Mouse (Mus musculus) midbrain, embryonic 15.5 days (tissue): ENCODE results near the gene Efhc1. TPM values are rescaled to one million over a fixed set of nuclear protein-coding genes. Genes with fewer than 3 reads are reported as not detected.

Source experiments
- ATAC-seq: fragments of 200-750 bp; cut with Nextera tagmentation; replicated peaks from 2 replicates; pipeline ENCODE4 v1.8.0; 2017; ENCODE audit warnings: moderate TSS enrichment
- H3K27ac ChIP-seq: fragments of 300-500 bp; sonication (generic); 2 replicates; pipeline ENCODE4 v1.5.1; 2015; ENCODE audit warnings: mild to moderate bottlenecking, inconsistent platforms
- H3K27me3 ChIP-seq: fragments of 300-500 bp; sonication (generic); replicated peaks from 2 replicates; pipeline ENCODE4 v1.6.1; 2015; ENCODE audit warnings: inconsistent platforms
- H3K36me3 ChIP-seq: fragments of 300-500 bp; sonication (generic); replicated peaks from 2 replicates; pipeline ENCODE4 v1.6.1; 2015; ENCODE audit warnings: inconsistent platforms
- H3K4me1 ChIP-seq: fragments of 300-500 bp; sonication (generic); 2 replicates; pipeline ENCODE4 v1.6.1; 2015; ENCODE audit warnings: inconsistent platforms
- H3K4me2 ChIP-seq: fragments of 300-500 bp; sonication (generic); 2 replicates; pipeline ENCODE4 v1.6.1; 2015; ENCODE audit warnings: inconsistent platforms, mild to moderate bottlenecking, moderate library complexity
- H3K4me3 ChIP-seq: fragments of 300-500 bp; sonication (generic); 2 replicates; pipeline ENCODE4 v1.5.1; 2015; ENCODE audit warnings: mild to moderate bottlenecking, inconsistent platforms
- H3K9ac ChIP-seq: fragments of 300-500 bp; sonication (generic); 2 replicates; pipeline ENCODE4 v1.6.1; 2015; ENCODE audit warnings: mild to moderate bottlenecking, inconsistent platforms
- H3K9me3 ChIP-seq: fragments of 300-500 bp; sonication (generic); 2 replicates; pipeline ENCODE4 v1.6.1; 2016; ENCODE audit warnings: inconsistent platforms
- WGBS: fragments of 180-500 bp; shearing (Covaris S2); methylation state at CpG from one replicate; pipeline ENCODE4 v1.1.7; 2015; ENCODE audit warnings: mixed read lengths; 5-methylcytosine and 5-hydroxymethylcytosine counted together
- polyA plus RNA-seq: library from polyadenylated mRNA; unstranded; fragments of >200 nt; fragmentation: Nextera tagmentation; extraction: Ambion mirVana; gene quantifications from 2 replicates; pipeline ENCODE4 v1.2.1, GENCODE M21; 2015

Gene Efhc1
- 1.6 and 1.8 TPM in 2 replicates for polyA plus RNA-seq

DNA sequence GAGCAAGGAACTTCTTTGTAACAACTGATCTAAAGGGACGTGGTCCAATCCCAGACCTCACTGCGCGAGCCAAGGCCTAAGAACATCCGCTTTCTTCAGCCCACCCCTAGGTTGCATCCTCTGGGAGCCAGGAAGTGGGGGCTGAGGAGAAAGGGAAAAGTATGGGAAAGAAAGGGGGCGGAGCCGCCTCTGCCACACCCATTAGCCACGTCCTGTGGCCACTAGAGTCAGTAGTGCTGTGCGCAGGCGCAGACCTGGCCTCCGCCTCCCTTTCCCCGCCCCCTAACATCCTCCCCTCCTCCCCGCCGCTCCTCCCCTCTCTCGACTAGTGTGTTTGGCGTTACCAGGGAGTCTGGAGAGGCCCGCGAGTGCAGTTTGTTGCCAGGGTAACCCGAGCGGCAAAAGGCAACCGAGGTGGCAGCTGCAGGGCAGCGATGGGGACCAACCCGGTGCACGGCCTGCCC is at the start of gene Efhc1:
Gene Efhc1 (plus strand): TSS at position 327 of the 464 bp plus-strand sequence.
- under 1% methylated on average over 20 of the region's 23 CpGs for WGBS
- ATAC-seq, result peak; percentile 98
- peak within 1 kb of the TSS; percentile 63 for H3K4me3 ChIP-seq

GRCm38 (mm10) chr1:20905501-20906127 is 45.8 kb upstream of the Efhc1 start:
- no peaks in the 10 kb centered on the region for H3K9me3 ChIP-seq
- peak overlapping the region; percentile 50 for H3K27ac ChIP-seq

More for the DNA sequence above, at the start of gene Efhc1:
- H3K4me2 ChIP-seq, result peak within 1 kb of the TSS; percentile 68
- H3K9ac ChIP-seq, result peak within 1 kb of the TSS; percentile 80
- H3K27ac ChIP-seq, result peak within 1 kb of the TSS; percentile 87
- no peaks in the 10 kb centered on the region for H3K9me3 ChIP-seq
- H3K27me3 ChIP-seq, result no peaks in the 10 kb centered on the region
- no peaks in the 10 kb centered on the region for H3K36me3 ChIP-seq
- peaks cover 12% of the 10 kb centered on the region for H3K4me1 ChIP-seq

GRCm38 (mm10) chr1:20906128-20906515 is 45.3 kb upstream of the Efhc1 start:
- peak; percentile 38 for ATAC-seq
- H3K27me3 ChIP-seq, result no peaks in the 10 kb centered on the region

More at GRCm38 (mm10) chr1:20905501-20906127, 45.8 kb upstream of the Efhc1 start:
- H3K4me3 ChIP-seq, result no peak overlapping the region
- H3K36me3 ChIP-seq, result no peaks in the 10 kb centered on the region
- no peaks in the 10 kb centered on the region for H3K27me3 ChIP-seq
- WGBS, result 62% methylated on average over 8 of the region's 8 CpGs
- no peak overlapping the region for H3K4me2 ChIP-seq
- H3K4me1 ChIP-seq, result peaks cover 9% of the 10 kb centered on the region
- peak; percentile 70 for ATAC-seq
- no peak overlapping the region for H3K9ac ChIP-seq

GRCm38 (mm10) chr1:20908541-20908940 is 42.9 kb upstream of the Efhc1 start:
- no peak overlapping the region for H3K4me3 ChIP-seq
- H3K36me3 ChIP-seq, result no peaks in the 10 kb centered on the region
- ATAC-seq, result no peak
- no peaks in the 10 kb centered on the region for H3K27me3 ChIP-seq
- no peaks in the 10 kb centered on the region for H3K9me3 ChIP-seq
- H3K27ac ChIP-seq, result no peak overlapping the region
- no peak overlapping the region for H3K9ac ChIP-seq
- peaks cover 12% of the 10 kb centered on the region for H3K4me1 ChIP-seq
- 15% methylated on average over 4 of the region's 4 CpGs for WGBS
- no peak overlapping the region for H3K4me2 ChIP-seq

More at GRCm38 (mm10) chr1:20906128-20906515, 45.3 kb upstream of the Efhc1 start:
- Histone ChIP-seq H3K4me2 (no peak overlapping the region), H3K4me3 (no peak overlapping the region), H3K9me3 (no peaks in the 10 kb centered on the region), H3K36me3 (no peaks in the 10 kb centered on the region), H3K9ac (no peak overlapping the region), H3K4me1 (peaks cover 9% of the 10 kb centered on the region), H3K27ac (peak overlapping the region; percentile 50; the same call in 1 of the 2 replicates)
- 86% methylated on average over 9 of the region's 9 CpGs for WGBS

DNA sequence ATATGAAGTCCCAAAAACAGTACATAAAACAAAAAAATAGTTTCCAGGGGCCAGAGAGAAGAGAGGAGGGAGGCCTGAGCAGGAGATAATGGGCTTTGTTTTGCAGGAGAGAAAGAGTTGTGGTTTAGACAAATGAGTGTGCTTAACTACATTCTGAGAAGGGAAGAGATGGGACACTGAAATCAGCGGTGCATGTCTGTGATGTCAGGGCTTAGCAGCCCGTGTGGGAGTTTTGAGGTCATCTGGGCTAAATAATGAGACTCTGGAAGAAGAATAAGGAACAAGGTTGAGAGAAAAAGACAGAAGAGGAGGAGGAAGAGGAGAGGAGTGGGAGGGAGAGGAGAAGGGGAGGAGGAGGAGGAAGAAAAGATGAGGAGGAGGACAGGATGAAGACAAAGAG is 39.3 kb upstream of the Efhc1 start:
- Histone ChIP-seq H3K36me3 (no peaks in the 10 kb centered on the region), H3K9ac (no peak overlapping the region), H3K9me3 (no peaks in the 10 kb centered on the region), H3K4me1 (peaks cover 12% of the 10 kb centered on the region), H3K4me2 (no peak overlapping the region; the same call in 1 of the 2 replicates), H3K27ac (no peak overlapping the region), H3K27me3 (no peaks in the 10 kb centered on the region), H3K4me3 (no peak overlapping the region)
- ATAC-seq, result no peak
- 7% methylated on average over 2 of the region's 2 CpGs for WGBS

DNA sequence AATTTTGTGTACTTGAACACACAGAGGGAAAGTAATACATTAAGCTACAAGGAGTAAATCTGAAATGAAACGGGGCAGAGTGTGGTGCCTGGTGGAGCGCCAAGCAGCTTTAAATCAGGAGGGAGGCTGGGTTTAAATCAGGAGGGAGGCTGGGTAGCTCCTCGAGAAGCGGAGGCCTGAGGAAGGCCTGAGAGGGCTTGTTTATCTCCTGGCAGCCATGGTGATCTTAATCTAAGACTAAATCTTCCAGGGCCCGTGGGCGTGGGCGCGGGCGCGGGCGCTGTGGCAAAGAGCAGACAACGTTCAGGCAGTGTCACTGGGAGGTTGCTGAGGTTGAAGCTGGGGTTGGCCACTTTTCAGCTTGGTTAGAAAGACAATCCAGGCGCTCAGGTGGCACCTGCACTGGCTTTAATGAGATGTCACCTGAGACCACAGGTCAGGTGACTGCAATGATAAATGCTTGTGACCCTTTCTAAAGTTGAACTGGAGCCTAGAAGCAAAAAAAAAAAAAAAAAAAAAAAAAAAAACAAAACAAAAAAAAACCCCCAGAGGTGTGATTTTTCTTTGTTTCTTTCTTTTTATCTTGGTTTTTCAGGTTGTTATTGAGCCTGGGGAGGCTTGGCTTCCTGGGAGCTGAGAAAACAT is 38.8 kb upstream of the Efhc1 start:
- Histone ChIP-seq H3K9ac (no peak overlapping the region), H3K36me3 (no peaks in the 10 kb centered on the region), H3K4me1 (peaks cover 12% of the 10 kb centered on the region), H3K27ac (no peak overlapping the region), H3K27me3 (no peaks in the 10 kb centered on the region), H3K9me3 (no peaks in the 10 kb centered on the region), H3K4me2 (no peak overlapping the region), H3K4me3 (no peak overlapping the region)
- WGBS, result 43% methylated on average over 13 of the region's 13 CpGs
- no peak for ATAC-seq

- Histone ChIP-seq H3K4me1 (peaks cover 3% of the 10 kb centered on the region; the same call in 1 of the 2 replicates), H3K9me3 (no peaks in the 10 kb centered on the region), H3K4me2 (no peak overlapping the region), H3K36me3 (no peaks in the 10 kb centered on the region), H3K9ac (no peak overlapping the region), H3K27me3 (no peaks in the 10 kb centered on the region), H3K27ac (no peak overlapping the region), H3K4me3 (no peak overlapping the region)
- WGBS, result 97% methylated on average over 3 of the region's 3 CpGs
- 0 out of 2 replicates have a peak, but pooled peaks have one; percentile 16 for ATAC-seq
Observed at GRCm38 (mm10) chr1:20914769-20915168, 36.7 kb upstream of the Efhc1 start.

- no peaks in the 10 kb centered on the region for H3K27me3 ChIP-seq
- H3K36me3 ChIP-seq, result no peaks in the 10 kb centered on the region
- no peak overlapping the region for H3K9ac ChIP-seq
- H3K27ac ChIP-seq, result no peak overlapping the region
- no peak overlapping the region for H3K4me2 ChIP-seq
- H3K4me1 ChIP-seq, result peaks cover 3% of the 10 kb centered on the region; the same call in 1 of the 2 replicates
- no peaks in the 10 kb centered on the region for H3K9me3 ChIP-seq
- no peak for ATAC-seq
- no peak overlapping the region for H3K4me3 ChIP-seq
- WGBS, result 76% methylated on average over 5 of the region's 5 CpGs
Observed at GRCm38 (mm10) chr1:20915608-20916007, 35.8 kb upstream of the Efhc1 start.

- Histone ChIP-seq H3K4me3 (no peak overlapping the region), H3K36me3 (no peaks in the 10 kb centered on the region), H3K27me3 (no peaks in the 10 kb centered on the region), H3K4me1 (peaks cover 9% of the 10 kb centered on the region; the same call in 1 of the 2 replicates), H3K27ac (no peak overlapping the region), H3K9ac (no peak overlapping the region), H3K4me2 (no peak overlapping the region), H3K9me3 (no peaks in the 10 kb centered on the region)
- ATAC-seq, result no peak
- WGBS, result 92% methylated on average over 6 of the region's 6 CpGs
Observed at GRCm38 (mm10) chr1:20917496-20918050, 33.9 kb upstream of the Efhc1 start.

DNA sequence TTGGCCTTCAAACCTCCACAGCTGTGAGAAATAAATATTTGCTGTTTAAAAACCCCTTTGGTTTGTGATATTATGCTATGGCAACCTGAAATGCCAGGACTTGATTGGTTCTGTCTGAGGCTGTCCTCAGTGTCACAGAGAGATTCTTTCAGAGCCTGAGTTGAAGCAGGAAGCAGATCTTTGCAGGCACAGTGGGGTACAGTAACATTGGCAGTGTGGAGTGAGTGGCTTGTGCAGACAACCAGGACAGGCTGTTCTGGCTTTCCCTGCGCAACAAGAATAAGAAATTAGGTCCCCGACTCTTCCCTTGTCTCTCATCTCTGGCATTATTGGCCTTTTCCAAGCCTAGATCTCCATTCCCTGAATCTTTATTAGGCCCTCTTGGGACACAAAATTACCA is 31.7 kb upstream of the Efhc1 start:
- no peaks in the 10 kb centered on the region for H3K27me3 ChIP-seq
- H3K27ac ChIP-seq, result no peak overlapping the region
- no peaks in the 10 kb centered on the region for H3K36me3 ChIP-seq
- peaks cover 14% of the 10 kb centered on the region for H3K4me1 ChIP-seq
- WGBS, result 84% methylated on average over 2 of the region's 2 CpGs
- no peak for ATAC-seq
- no peak overlapping the region for H3K4me2 ChIP-seq
- no peak overlapping the region for H3K4me3 ChIP-seq
- no peaks in the 10 kb centered on the region for H3K9me3 ChIP-seq
- H3K9ac ChIP-seq, result no peak overlapping the region

GRCm38 (mm10) chr1:20921081-20921528 is 30.3 kb upstream of the Efhc1 start:
- Histone ChIP-seq H3K36me3 (no peaks in the 10 kb centered on the region), H3K4me1 (peaks cover 14% of the 10 kb centered on the region), H3K9me3 (no peaks in the 10 kb centered on the region), H3K27ac (0 out of 2 replicates have a peak overlapping the region, but pooled peaks have one; percentile 20), H3K9ac (no peak overlapping the region), H3K4me2 (no peak overlapping the region), H3K27me3 (no peaks in the 10 kb centered on the region), H3K4me3 (no peak overlapping the region)
- WGBS, result 72% methylated on average over 10 of the region's 10 CpGs
- peak; percentile 31; the same call in 1 of the 2 replicates for ATAC-seq
